Mouse (Mus musculus): ENCODE measurements around the gene Arfgef2. TPM values are rescaled to one million over a fixed set of nuclear protein-coding genes. Genes with fewer than 3 reads are reported as not detected.

Gene Arfgef2
- total and polyA plus RNA-seq, 3 experiments = 19.1 to 27.4 (median 24.5) TPM

GRCm38 (mm10) chr2:166891366-166891880 lies 86.0 kb downstream of the Arfgef2 start:
- no peaks in the 10 kb centered on the region for H3K4me1 ChIP-seq (ENCODE audit: control insufficient read depth in 1 of 2, insufficient read depth in 2 of 2, low read length in 2 of 2)
- TF ChIP-seq CTCF (IDR thresholded peaks at IDR 0.05 in 2 of 3, conservative IDR thresholded peaks at IDR 0.05 in 1 of 3; ENCODE audit: control insufficient read depth in 1 of 3, insufficient read depth in 1 of 3, low read depth in 2 of 3, low read length in 3 of 3, poor library complexity in 1 of 3, severe bottlenecking in 1 of 3) (peak in 1 of 3 experiments; percentile 23; a peak in 2 of 6 replicates), ZNF384 (IDR thresholded peaks at IDR 0.05; ENCODE audit: low read depth, low read length) (no peak)
- no peak for DNase-seq (ENCODE audit: low read depth, low spot score)
- no peaks in the 10 kb centered on the region for H3K27me3 ChIP-seq (ENCODE audit: control insufficient read depth in 1 of 2, insufficient read depth in 2 of 2, low read length in 2 of 2)
- no peaks in the 10 kb centered on the region for H3K79me2 ChIP-seq (ENCODE audit: control insufficient read depth, insufficient read depth, low read length, poor library complexity)
- H3K36me3 ChIP-seq (ENCODE audit: control insufficient read depth in 1 of 2, insufficient read depth in 2 of 2, low read length in 2 of 2) = peaks cover 0 to 3% of the 10 kb centered on the region in 2 experiments; a peak in 1 of 4 replicates
- H3K27ac ChIP-seq (ENCODE audit: control insufficient read depth, low read depth, low read length) = no peak overlapping the region
- H3K9me3 ChIP-seq (replicated peaks; ENCODE audit: insufficient read depth, low read length) = no peaks in the 10 kb centered on the region
- no peak overlapping the region for H3K4me3 ChIP-seq (ENCODE audit: control insufficient read depth in 1 of 2, insufficient read depth in 1 of 2, low read depth in 2 of 2, low read length in 2 of 2)
- H3K9ac ChIP-seq (ENCODE audit: control insufficient read depth, low read depth, low read length, poor library complexity, severe bottlenecking) = no peak overlapping the region

GRCm38 (mm10) chr2:166892158-166892680 lies 86.8 kb downstream of the Arfgef2 start:
- no peak overlapping the region for H3K9ac ChIP-seq (ENCODE audit: control insufficient read depth, low read depth, low read length, poor library complexity, severe bottlenecking)
- H3K79me2 ChIP-seq (ENCODE audit: control insufficient read depth, insufficient read depth, low read length, poor library complexity) = no peaks in the 10 kb centered on the region
- no peaks in the 10 kb centered on the region for H3K9me3 ChIP-seq (replicated peaks; ENCODE audit: insufficient read depth, low read length)
- no peaks in the 10 kb centered on the region for H3K4me1 ChIP-seq (ENCODE audit: control insufficient read depth in 1 of 2, insufficient read depth in 2 of 2, low read length in 2 of 2)
- H3K4me3 ChIP-seq (ENCODE audit: control insufficient read depth in 1 of 2, insufficient read depth in 1 of 2, low read depth in 2 of 2, low read length in 2 of 2) = no peak overlapping the region
- H3K27ac ChIP-seq (ENCODE audit: control insufficient read depth, low read depth, low read length) = no peak overlapping the region
- no peak for TF ChIP-seq NELFE (IDR thresholded peaks at IDR 0.05; ENCODE audit: low read depth, low read length)
- no peak for TF ChIP-seq RAD21 (IDR thresholded peaks at IDR 0.05; ENCODE audit: low read depth, low read length)
- no peak for TF ChIP-seq CTCF (IDR thresholded peaks at IDR 0.05 in 2 of 3, conservative IDR thresholded peaks at IDR 0.05 in 1 of 3; ENCODE audit: control insufficient read depth in 1 of 3, insufficient read depth in 1 of 3, low read depth in 2 of 3, low read length in 3 of 3, poor library complexity in 1 of 3, severe bottlenecking in 1 of 3)
- TF ChIP-seq USF1 (IDR thresholded peaks at IDR 0.05; ENCODE audit: low read depth, low read length) = no peak
- TF ChIP-seq MAZ (IDR thresholded peaks at IDR 0.05; ENCODE audit: low read depth, low read length) = no peak
- no peak for TF ChIP-seq GATA1 (IDR thresholded peaks at IDR 0.05; ENCODE audit: low read depth, low read length)
- no peak for TF ChIP-seq MEF2A (IDR thresholded peaks at IDR 0.05; ENCODE audit: extremely low read depth, insufficient replicate concordance, low read depth, low read length, poor library complexity, severe bottlenecking)
- no peak for TF ChIP-seq USF2 (IDR thresholded peaks at IDR 0.05; ENCODE audit: borderline replicate concordance in 1 of 2, insufficient read depth in 1 of 2, low read depth in 1 of 2, low read length in 2 of 2)
- TF ChIP-seq CHD1 (IDR thresholded peaks at IDR 0.05; ENCODE audit: low read depth, low read length) = no peak
- TF ChIP-seq POLR2AphosphoS2 (IDR thresholded peaks at IDR 0.05; ENCODE audit: low read length) = no peak
- TF ChIP-seq ZNF384 (IDR thresholded peaks at IDR 0.05; ENCODE audit: low read depth, low read length) = no peak
- no peak for DNase-seq (ENCODE audit: low read depth, low spot score)
- H3K36me3 ChIP-seq (ENCODE audit: control insufficient read depth in 1 of 2, insufficient read depth in 2 of 2, low read length in 2 of 2) = peaks cover 0 to 3% of the 10 kb centered on the region in 2 experiments; a peak in 1 of 4 replicates
- H3K27me3 ChIP-seq (ENCODE audit: control insufficient read depth in 1 of 2, insufficient read depth in 2 of 2, low read length in 2 of 2) = no peaks in the 10 kb centered on the region

- Histone ChIP-seq H3K4me3 (ENCODE audit: control insufficient read depth in 1 of 2, insufficient read depth in 1 of 2, low read depth in 2 of 2, low read length in 2 of 2) (no peak overlapping the region), H3K27ac (ENCODE audit: control insufficient read depth, low read depth, low read length) (no peak overlapping the region), H3K79me2 (ENCODE audit: control insufficient read depth, insufficient read depth, low read length, poor library complexity) (no peaks in the 10 kb centered on the region), H3K36me3 (ENCODE audit: control insufficient read depth in 1 of 2, insufficient read depth in 2 of 2, low read length in 2 of 2) (peaks cover 0 to 3% of the 10 kb centered on the region in 2 experiments; a peak in 1 of 4 replicates), H3K27me3 (ENCODE audit: control insufficient read depth in 1 of 2, insufficient read depth in 2 of 2, low read length in 2 of 2) (no peaks in the 10 kb centered on the region), H3K4me1 (ENCODE audit: control insufficient read depth in 1 of 2, insufficient read depth in 2 of 2, low read length in 2 of 2) (no peaks in the 10 kb centered on the region), H3K9ac (ENCODE audit: control insufficient read depth, low read depth, low read length, poor library complexity, severe bottlenecking) (no peak overlapping the region), H3K9me3 (replicated peaks; ENCODE audit: insufficient read depth, low read length) (no peaks in the 10 kb centered on the region)
- no peak for DNase-seq (ENCODE audit: low read depth, low spot score)
- TF ChIP-seq USF2 (IDR thresholded peaks at IDR 0.05; ENCODE audit: borderline replicate concordance in 1 of 2, insufficient read depth in 1 of 2, low read depth in 1 of 2, low read length in 2 of 2) = no peak
- no peak for TF ChIP-seq MEF2A (IDR thresholded peaks at IDR 0.05; ENCODE audit: extremely low read depth, insufficient replicate concordance, low read depth, low read length, poor library complexity, severe bottlenecking)
- no peak for TF ChIP-seq GABPA (IDR thresholded peaks at IDR 0.05; ENCODE audit: low read depth, low read length)
- no peak for TF ChIP-seq NRF1 (IDR thresholded peaks at IDR 0.05; ENCODE audit: insufficient read depth, low read depth, low read length, poor library complexity, severe bottlenecking)
- no peak for TF ChIP-seq CTCF (IDR thresholded peaks at IDR 0.05 in 2 of 3, conservative IDR thresholded peaks at IDR 0.05 in 1 of 3; ENCODE audit: control insufficient read depth in 1 of 3, insufficient read depth in 1 of 3, low read depth in 2 of 3, low read length in 3 of 3, poor library complexity in 1 of 3, severe bottlenecking in 1 of 3)
- no peak for TF ChIP-seq USF1 (IDR thresholded peaks at IDR 0.05; ENCODE audit: low read depth, low read length)
- no peak for TF ChIP-seq ELF1 (IDR thresholded peaks at IDR 0.05; ENCODE audit: low read depth, low read length)
- no peak for TF ChIP-seq MYC (IDR thresholded peaks at IDR 0.05; ENCODE audit: low read depth, low read length)
- TF ChIP-seq CHD2 (IDR thresholded peaks at IDR 0.05; ENCODE audit: low read length) = no peak
- no peak for TF ChIP-seq ZNF384 (IDR thresholded peaks at IDR 0.05; ENCODE audit: low read depth, low read length)
- TF ChIP-seq GATA1 (IDR thresholded peaks at IDR 0.05; ENCODE audit: low read depth, low read length) = no peak
- no peak for TF ChIP-seq ETS1 (IDR thresholded peaks at IDR 0.05; ENCODE audit: low read depth, low read length)
- TF ChIP-seq SIN3A (IDR thresholded peaks at IDR 0.05; ENCODE audit: low read length) = no peak
- no peak for TF ChIP-seq RCOR1 (IDR thresholded peaks at IDR 0.05; ENCODE audit: low read depth, low read length)
- no peak for TF ChIP-seq HCFC1 (IDR thresholded peaks at IDR 0.05; ENCODE audit: low read depth, low read length)
- TF ChIP-seq E2F4 (IDR thresholded peaks at IDR 0.05; ENCODE audit: borderline replicate concordance, low read depth, low read length) = no peak
- no peak for TF ChIP-seq ZC3H11A (IDR thresholded peaks at IDR 0.05; ENCODE audit: low read depth, low read length)
Measured at GRCm38 (mm10) chr2:166893036-166893435, 87.6 kb downstream of the Arfgef2 start.
